Mouse (Mus musculus) hindbrain, embryonic 14.5 days (tissue): Measurements from ENCODE around the gene Fkbp5. TPM values are rescaled to one million over a fixed set of nuclear protein-coding genes. Genes with fewer than 3 reads are reported as not detected.

Experiments used
- ATAC-seq: fragments of 200-750 bp; cut with Nextera tagmentation; 2 replicates; pipeline ENCODE4 v1.8.0; 2017; ENCODE audit warnings: moderate number of reproducible peaks, mild to moderate bottlenecking, moderate TSS enrichment, moderate library complexity; ENCODE audit not compliant: low FRiP score
- DNase-seq: peaks from one replicate; pipeline ENCODE4 v3.0.0-alpha.2; 2015; ENCODE audit warnings: low spot score
- H3K27ac ChIP-seq: fragments of 300-500 bp; sonication (generic); 2 replicates; pipeline ENCODE4 v1.5.1; 2014; ENCODE audit warnings: mild to moderate bottlenecking, moderate library complexity
- H3K27me3 ChIP-seq: fragments of 300-500 bp; sonication (generic); 2 replicates; pipeline ENCODE4 v1.6.1; 2014; ENCODE audit warnings: mild to moderate bottlenecking, low read length, mixed read lengths; ENCODE audit not compliant: control insufficient read depth, insufficient read depth
- H3K36me3 ChIP-seq: fragments of 300-500 bp; sonication (generic); replicated peaks from 2 replicates; pipeline ENCODE4 v1.6.1; 2014; ENCODE audit not compliant: control insufficient read depth, insufficient read depth
- H3K4me1 ChIP-seq: fragments of 300-500 bp; sonication (generic); replicated peaks from 2 replicates; pipeline ENCODE4 v1.6.1; 2014; ENCODE audit warnings: antibody characterized with exemption, low read length, mixed read lengths; ENCODE audit not compliant: control insufficient read depth, insufficient read depth
- H3K4me2 ChIP-seq: fragments of 300-500 bp; sonication (generic); replicated peaks from 2 replicates; pipeline ENCODE4 v1.6.1; 2014; ENCODE audit warnings: mild to moderate bottlenecking, moderate library complexity
- H3K4me3 ChIP-seq: fragments of 300-500 bp; sonication (generic); replicated peaks from 2 replicates; pipeline ENCODE4 v1.5.1; 2014; ENCODE audit warnings: mild to moderate bottlenecking, low read length
- H3K9ac ChIP-seq: fragments of 300-500 bp; sonication (generic); 2 replicates; pipeline ENCODE4 v1.6.1; 2014
- H3K9me3 ChIP-seq: fragments of 300-500 bp; sonication (generic); 2 replicates; pipeline ENCODE4 v1.6.1; 2016; ENCODE audit warnings: low read length; ENCODE audit not compliant: control insufficient read depth
- WGBS: fragments of 180-500 bp; shearing (Covaris S2); extraction: QIAGEN DNeasy Blood & Tissue Kit; methylation state at CpG from one replicate; pipeline ENCODE4 v1.1.7; 2014; 5-methylcytosine and 5-hydroxymethylcytosine counted together
- polyA plus RNA-seq: library from polyadenylated mRNA; unstranded; fragments of >200 nt; fragmentation: Nextera tagmentation; extraction: Ambion mirVana; gene quantifications from 2 replicates; pipeline ENCODE4 v1.2.1, GENCODE M21; 2014

The Fkbp5 gene
- polyA plus RNA-seq, 1 experiment from 2014 or later, result 9.8 TPM

DNA sequence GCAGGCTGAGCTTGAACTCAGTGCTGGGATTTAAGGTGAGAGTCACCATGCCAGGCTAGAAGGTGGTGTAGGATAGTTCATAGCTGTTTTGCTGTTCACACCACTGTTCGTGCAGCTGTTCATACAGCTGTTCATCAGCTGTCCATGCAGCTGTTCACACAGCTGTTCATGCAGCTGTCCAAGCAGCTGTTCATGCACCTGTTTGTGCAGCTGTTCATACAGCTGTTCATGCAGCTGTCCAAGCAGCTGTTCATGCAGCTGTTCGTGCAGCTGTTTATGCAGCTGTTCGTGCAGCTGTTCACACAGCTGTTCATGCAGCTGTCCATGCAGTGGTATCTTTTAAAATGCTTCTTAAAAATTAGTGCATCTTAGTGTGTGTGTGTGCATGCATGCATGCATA is 128.8 kb downstream of the Fkbp5 start:
- no peaks in the 10 kb centered on the region for H3K27me3 ChIP-seq
- H3K4me1 ChIP-seq, result 0 out of 2 replicates have a peak, but pooled peaks cover 6% of the 10 kb centered on the region
- no peak overlapping the region for H3K4me3 ChIP-seq
- no peaks in the 10 kb centered on the region for H3K36me3 ChIP-seq
- H3K27ac ChIP-seq, result no peak overlapping the region
- no peak overlapping the region for H3K9ac ChIP-seq
- H3K9me3 ChIP-seq, result no peaks in the 10 kb centered on the region
- 86% methylated on average over 3 of the region's 3 CpGs for WGBS
- ATAC-seq (no peak), DNase-seq (no peak)
- H3K4me2 ChIP-seq, result no peak overlapping the region

DNA sequence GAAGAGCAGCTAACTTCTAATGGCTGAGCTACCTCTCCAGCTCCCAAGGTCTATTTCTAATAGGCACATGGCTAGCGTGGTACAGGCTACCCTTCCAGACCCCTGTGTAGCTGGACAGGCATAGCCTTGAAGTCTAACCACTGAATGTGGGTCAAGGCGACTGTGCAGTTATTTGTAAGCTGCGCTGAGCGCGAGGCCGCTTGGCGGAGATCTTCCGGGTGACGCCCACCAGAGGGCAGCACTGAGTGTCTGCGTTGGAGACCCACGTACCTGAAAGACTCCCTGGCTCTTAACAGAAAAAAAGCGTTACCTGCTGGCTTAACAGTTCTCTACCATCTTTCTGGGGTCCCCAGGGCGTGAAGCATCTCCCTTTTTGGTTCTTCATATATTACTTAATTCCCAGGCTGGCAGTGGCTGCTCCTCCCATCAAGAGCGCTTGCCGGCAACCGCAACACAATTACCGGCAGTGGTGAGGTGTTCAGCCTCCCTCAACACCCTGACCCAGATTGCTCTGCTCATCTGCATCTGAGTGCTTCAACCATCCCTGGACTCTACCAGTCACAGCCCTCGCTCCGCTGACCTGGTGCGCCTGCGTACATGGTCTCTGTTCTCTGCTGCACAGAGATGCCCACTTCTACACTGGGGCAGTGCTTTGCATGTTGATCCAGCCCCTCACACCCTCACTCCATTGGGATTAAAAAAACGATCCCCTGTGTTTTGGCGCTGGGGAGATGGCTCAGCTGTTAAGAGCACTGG is 131.0 kb downstream of the Fkbp5 start:
- 0 out of 2 replicates have a peak, but pooled peaks cover 6% of the 10 kb centered on the region for H3K4me1 ChIP-seq
- no peaks in the 10 kb centered on the region for H3K9me3 ChIP-seq
- ATAC-seq, result 0 out of 2 replicates have a peak, but pooled peaks have one; percentile 53
- H3K9ac ChIP-seq, result peak overlapping the region; percentile 5; the same call in 1 of the 2 replicates
- H3K27me3 ChIP-seq, result no peaks in the 10 kb centered on the region
- peak overlapping the region; percentile 25 for H3K4me3 ChIP-seq
- H3K27ac ChIP-seq, result no peak overlapping the region
- 6% methylated on average over 23 of the region's 23 CpGs for WGBS
- peak overlapping the region; percentile 53 for H3K4me2 ChIP-seq
- DNase-seq, result peak; percentile 89
- no peaks in the 10 kb centered on the region for H3K36me3 ChIP-seq

DNA sequence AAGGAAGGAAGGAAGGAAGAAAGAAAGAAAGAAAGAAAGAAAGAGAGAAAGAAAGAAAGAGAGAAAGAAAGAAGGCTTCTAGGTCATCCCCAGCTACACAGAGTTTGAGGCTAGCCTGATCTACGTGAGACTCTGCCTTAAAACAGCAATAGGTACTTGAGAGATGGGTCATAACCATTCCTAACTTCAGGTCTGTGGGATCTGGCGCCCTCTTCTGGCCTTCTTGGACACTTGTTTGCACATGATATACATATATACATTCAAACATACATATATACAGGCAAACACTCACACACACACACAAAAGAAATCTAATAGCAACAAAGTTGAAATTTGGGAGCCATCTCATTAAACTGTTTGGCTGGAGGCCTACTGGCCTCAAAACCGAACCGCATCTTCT is 133.0 kb downstream of the Fkbp5 start:
- Histone ChIP-seq H3K4me2 (no peak overlapping the region), H3K27me3 (no peaks in the 10 kb centered on the region), H3K9ac (no peak overlapping the region), H3K4me1 (0 out of 2 replicates have a peak, but pooled peaks cover 6% of the 10 kb centered on the region), H3K4me3 (no peak overlapping the region), H3K36me3 (no peaks in the 10 kb centered on the region), H3K9me3 (no peaks in the 10 kb centered on the region), H3K27ac (no peak overlapping the region)
- ATAC-seq (no peak), DNase-seq (no peak)
- WGBS, result 61% methylated on average over 4 of the region's 4 CpGs

- Histone ChIP-seq H3K4me1 (no peaks in the 10 kb centered on the region), H3K9ac (no peak overlapping the region), H3K9me3 (no peaks in the 10 kb centered on the region), H3K4me2 (no peak overlapping the region), H3K4me3 (no peak overlapping the region), H3K27ac (no peak overlapping the region), H3K36me3 (no peaks in the 10 kb centered on the region), H3K27me3 (peaks cover 15% of the 10 kb centered on the region)
- no peak for DNase-seq
- ATAC-seq, result no peak
- 5% methylated on average over 6 of the region's 6 CpGs for WGBS
Measured at GRCm38 (mm10) chr17:28380255-28380654, 137.1 kb downstream of the Fkbp5 start.

- no peak for ATAC-seq
- no peak overlapping the region for H3K4me3 ChIP-seq
- H3K4me1 ChIP-seq, result no peaks in the 10 kb centered on the region; the same call in 1 of the 2 replicates
- 19% methylated on average over 17 of the region's 17 CpGs for WGBS
- H3K27ac ChIP-seq, result no peak overlapping the region
- no peak overlapping the region for H3K4me2 ChIP-seq
- no peak for DNase-seq
- H3K27me3 ChIP-seq, result peaks cover 35% of the 10 kb centered on the region
- no peak overlapping the region for H3K9ac ChIP-seq
- H3K9me3 ChIP-seq, result no peaks in the 10 kb centered on the region
- no peaks in the 10 kb centered on the region for H3K36me3 ChIP-seq
Measured at GRCm38 (mm10) chr17:28375592-28376061, 141.7 kb downstream of the Fkbp5 start.

- Histone ChIP-seq H3K4me3 (no peak overlapping the region), H3K27me3 (peaks cover 35% of the 10 kb centered on the region), H3K36me3 (no peaks in the 10 kb centered on the region), H3K4me1 (no peaks in the 10 kb centered on the region; the same call in 1 of the 2 replicates), H3K4me2 (peak overlapping the region; percentile 15; the same call in 1 of the 2 replicates), H3K9ac (no peak overlapping the region), H3K9me3 (no peaks in the 10 kb centered on the region), H3K27ac (no peak overlapping the region)
- ATAC-seq (no peak), DNase-seq (no peak)
- 31% methylated on average over 13 of the region's 16 CpGs for WGBS
Measured at GRCm38 (mm10) chr17:28374494-28374893, 142.8 kb downstream of the Fkbp5 start.

DNA sequence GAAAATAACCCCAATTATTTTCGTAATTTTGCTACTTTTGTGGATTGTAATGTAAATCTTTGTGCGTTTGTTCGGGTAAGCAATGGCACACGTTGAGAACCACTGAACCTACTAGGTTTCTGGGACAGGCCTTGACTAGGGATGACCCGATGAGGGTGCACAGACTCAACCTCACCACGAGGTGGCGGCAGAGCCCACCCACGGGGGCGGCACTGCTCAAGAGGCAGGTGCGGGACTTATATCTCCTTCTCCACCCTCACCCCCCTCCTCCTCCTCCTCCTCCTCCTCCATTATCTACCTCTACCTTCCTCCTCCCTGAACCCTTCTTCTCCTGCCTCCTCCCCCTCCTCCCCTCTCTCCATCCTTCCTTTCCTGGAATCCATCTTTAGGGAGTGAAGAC is 143.5 kb downstream of the Fkbp5 start:
- Histone ChIP-seq H3K4me2 (no peak overlapping the region), H3K27me3 (peaks cover 35% of the 10 kb centered on the region), H3K27ac (no peak overlapping the region), H3K9me3 (no peaks in the 10 kb centered on the region), H3K4me3 (no peak overlapping the region), H3K9ac (no peak overlapping the region), H3K4me1 (no peaks in the 10 kb centered on the region; the same call in 1 of the 2 replicates), H3K36me3 (no peaks in the 10 kb centered on the region)
- no peak for ATAC-seq
- peak; percentile 51 for DNase-seq
- WGBS, result 20% methylated on average over 10 of the region's 10 CpGs

DNA sequence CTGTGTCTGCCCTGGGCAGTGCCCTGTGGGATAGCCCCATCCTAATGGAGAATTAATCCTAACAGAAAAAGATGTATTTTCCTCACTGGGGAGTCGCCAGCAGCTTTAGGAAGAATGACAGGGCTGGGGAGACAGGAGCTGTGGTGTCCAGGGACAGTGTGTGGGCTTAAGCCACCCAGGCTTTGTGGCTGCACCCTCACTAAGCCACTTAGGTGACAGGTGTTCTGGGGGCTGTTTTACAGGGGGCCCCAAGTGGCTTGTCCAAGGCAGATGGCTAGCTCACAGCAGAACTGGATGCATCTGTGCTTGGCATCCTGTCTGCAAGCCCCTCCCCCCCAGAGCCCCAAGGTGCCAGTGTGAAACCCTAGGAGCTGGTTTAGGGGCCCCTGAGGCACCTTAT is 145.4 kb downstream of the Fkbp5 start:
- no peak for DNase-seq
- no peak overlapping the region for H3K9ac ChIP-seq
- H3K27ac ChIP-seq, result no peak overlapping the region
- no peaks in the 10 kb centered on the region; the same call in 1 of the 2 replicates for H3K4me1 ChIP-seq
- peaks cover 35% of the 10 kb centered on the region for H3K27me3 ChIP-seq
- H3K36me3 ChIP-seq, result no peaks in the 10 kb centered on the region
- H3K9me3 ChIP-seq, result no peaks in the 10 kb centered on the region
- ATAC-seq, result no peak
- H3K4me2 ChIP-seq, result no peak overlapping the region
- H3K4me3 ChIP-seq, result no peak overlapping the region
- WGBS, result 53% methylated on average over 1 of the region's 1 CpGs

- H3K27me3 ChIP-seq, result peaks cover 31% of the 10 kb centered on the region
- H3K9ac ChIP-seq, result no peak overlapping the region
- H3K4me3 ChIP-seq, result no peak overlapping the region
- 76% methylated on average over 2 of the region's 2 CpGs for WGBS
- H3K4me1 ChIP-seq, result no peaks in the 10 kb centered on the region; the same call in 1 of the 2 replicates
- H3K9me3 ChIP-seq, result no peaks in the 10 kb centered on the region
- no peaks in the 10 kb centered on the region for H3K36me3 ChIP-seq
- no peak overlapping the region for H3K4me2 ChIP-seq
- DNase-seq (no peak), ATAC-seq (no peak)
- no peak overlapping the region for H3K27ac ChIP-seq
Measured at GRCm38 (mm10) chr17:28371286-28371685, 146.0 kb downstream of the Fkbp5 start.
